In genomic region chr6:83914720-83915271, GRCm38 (mm10) we compare ENCODE assay signal across 8 mouse cellular contexts. TPM values are rescaled to one million over a fixed set of nuclear protein-coding genes. Genes with fewer than 3 reads are reported as not detected.
A peak's percentile ranks its signal among the peaks of the same experiment; 100 is the strongest.
DNase-seq lines count a peak whose midpoint lies in the region; ATAC-seq and TF ChIP-seq lines count a peak whose summit lies in the region.

No protein-coding gene starts in this region.

- H3K9ac ChIP-seq in heart, embryonic 13.5 days = peak overlapping the region; percentile 92
- H3K9ac ChIP-seq in ES-E14 (ENCODE audit: insufficient read depth, low read depth, low read length, poor library complexity, severe bottlenecking) = peak overlapping the region; percentile 99
- peak overlapping the region; percentile 87 for H3K9ac ChIP-seq in embryonic facial prominence, embryonic 15.5 days
- H3K9ac ChIP-seq in intestine, embryonic 16.5 days (ENCODE audit: low read depth, low read length) = peak overlapping the region; percentile 99

- peak overlapping the region; percentile 83 for H3K4me2 ChIP-seq in heart, embryonic 13.5 days
- H3K4me2 ChIP-seq in embryonic facial prominence, embryonic 15.5 days (replicated peaks) = peak overlapping the region; percentile 48
- H3K4me2 ChIP-seq in intestine, embryonic 16.5 days (ENCODE audit: low read depth, low read length) = peak overlapping the region; percentile 65

- H3K27ac ChIP-seq in heart, embryonic 13.5 days (replicated peaks) = peak overlapping the region; percentile 94
- H3K27ac ChIP-seq in ES-E14 (ENCODE audit: insufficient read depth, low read depth, low read length, poor library complexity, severe bottlenecking) = peak overlapping the region; percentile 95
- H3K27ac ChIP-seq in embryonic facial prominence, embryonic 15.5 days (replicated peaks) = peak overlapping the region; percentile 97
- H3K27ac ChIP-seq in intestine, embryonic 16.5 days (ENCODE audit: low read length) = peak overlapping the region; percentile 90

- in situ Hi-C loops in ES-E14 (cut with MboI; ENCODE audit: low sequenced_read_pairs in 2 of 2, unreplicated experiment in 2 of 2) = loop anchor here in 1 of 2 experiments (5.0 kb wide), 1 partner anchor 32 kb away; no protein-coding TSS in a partner anchor

- peak; percentile 74 for ATAC-seq in heart, embryonic 13.5 days (ENCODE audit: extremely low read depth, insufficient number of reproducible peaks, low FRiP score, low TSS enrichment)
- ATAC-seq in embryonic facial prominence, embryonic 15.5 days (ENCODE audit: insufficient number of reproducible peaks, low FRiP score, low TSS enrichment, low read depth) = peak; percentile 82
- ATAC-seq in intestine, embryonic 16.5 days = peak; percentile 79; the same call in 1 of the 2 replicates
- peak; percentile 53 for ATAC-seq in monocyte, adult 5-6 weeks (replicated peaks; ENCODE audit: insufficient number of reproducible peaks, low FRiP score, low TSS enrichment, poor library complexity, severe bottlenecking)

- H3K36me3 ChIP-seq in heart, embryonic 13.5 days = no peaks in the 10 kb centered on the region; the same call in 1 of the 2 replicates
- H3K36me3 ChIP-seq in ES-E14 (ENCODE audit: control insufficient read depth, insufficient read depth, low read length, poor library complexity, severe bottlenecking) = no peaks in the 10 kb centered on the region
- no peaks in the 10 kb centered on the region for H3K36me3 ChIP-seq in embryonic facial prominence, embryonic 15.5 days
- H3K36me3 ChIP-seq in intestine, embryonic 16.5 days (ENCODE audit: control insufficient read depth, insufficient read depth, low read length) = no peaks in the 10 kb centered on the region

- WGBS in heart, embryonic 13.5 days = under 1% methylated on average over 40 of the region's 40 CpGs
- under 1% methylated on average over 40 of the region's 40 CpGs for WGBS in embryonic facial prominence, embryonic 15.5 days
- WGBS in intestine, embryonic 16.5 days = under 1% methylated on average over 35 of the region's 40 CpGs

- peak overlapping the region; percentile 94 for H3K4me3 ChIP-seq in heart, embryonic 13.5 days
- H3K4me3 ChIP-seq in ES-E14 (ENCODE audit: insufficient read depth in 1 of 2, low read depth in 1 of 2, low read length in 2 of 2, poor library complexity in 1 of 2, severe bottlenecking in 1 of 2) = peak overlapping the region; percentile 92 to 94
- H3K4me3 ChIP-seq in embryonic facial prominence, embryonic 15.5 days (replicated peaks) = peak overlapping the region; percentile 94
- peak overlapping the region; percentile 99 for H3K4me3 ChIP-seq in intestine, embryonic 16.5 days (ENCODE audit: low read length)

- H3K27me3 ChIP-seq in heart, embryonic 13.5 days (replicated peaks) = no peaks in the 10 kb centered on the region
- H3K27me3 ChIP-seq in embryonic facial prominence, embryonic 15.5 days = no peaks in the 10 kb centered on the region
- no peaks in the 10 kb centered on the region for H3K27me3 ChIP-seq in intestine, embryonic 16.5 days (replicated peaks; ENCODE audit: control insufficient read depth, insufficient read depth, low read length)

- DNase-seq in heart, postnatal 4 days = no peak
- DNase-seq in ES-E14 (ENCODE audit: low read depth, low spot score) = no peak
- no peak for DNase-seq in B cell, adult 2 months
- no peak for DNase-seq in ovary, postnatal 10 days (ENCODE audit: low spot score)

- no peaks in the 10 kb centered on the region for H3K9me3 ChIP-seq in heart, embryonic 13.5 days
- no peaks in the 10 kb centered on the region for H3K9me3 ChIP-seq in ES-E14 (ENCODE audit: control insufficient read depth, insufficient read depth, low read depth, low read length)
- H3K9me3 ChIP-seq in embryonic facial prominence, embryonic 15.5 days (replicated peaks) = no peaks in the 10 kb centered on the region
- no peaks in the 10 kb centered on the region for H3K9me3 ChIP-seq in intestine, embryonic 16.5 days (ENCODE audit: control insufficient read depth, low read length)

- peaks cover 7% of the 10 kb centered on the region for H3K4me1 ChIP-seq in heart, embryonic 13.5 days
- peaks cover 0 to 5% of the 10 kb centered on the region in 2 experiments; a peak in 1 of 4 replicates for H3K4me1 ChIP-seq in ES-E14 (ENCODE audit: control insufficient read depth in 2 of 2, insufficient read depth in 2 of 2, low read length in 2 of 2, poor library complexity in 1 of 2)
- H3K4me1 ChIP-seq in embryonic facial prominence, embryonic 15.5 days = no peaks in the 10 kb centered on the region
- no peaks in the 10 kb centered on the region for H3K4me1 ChIP-seq in intestine, embryonic 16.5 days (ENCODE audit: control insufficient read depth, insufficient read depth, low read length)

TF ChIP-seq in ES-E14, 5 proteins besides CTCF, POLR2A, EP300 and RAD21:
- TF ChIP-seq CHD2 (IDR thresholded peaks at IDR 0.05; ENCODE audit: low read depth, low read length) (no peak), ZC3H11A (IDR thresholded peaks at IDR 0.05; ENCODE audit: borderline replicate concordance, low read depth, low read length) (no peak), ZNF384 (IDR thresholded peaks at IDR 0.05; ENCODE audit: low read depth, low read length) (no peak), MAFK (IDR thresholded peaks at IDR 0.05; ENCODE audit: insufficient read depth, low read depth, low read length) (no peak), HCFC1 (IDR thresholded peaks at IDR 0.05; ENCODE audit: borderline replicate concordance, insufficient read depth, low read length) (no peak)

RNA-seq across cellular contexts. Expression of gene Zfp638, which starts 47.9 kb away (rescaled TPM):
- 35.2 and 36.9 TPM in 2 replicates for polyA plus RNA-seq in heart, embryonic 13.5 days (2015; fragmentation: Nextera tagmentation; extraction: Ambion mirVana)
- 10 to 100 TPM; 67.9 to 75.3 TPM for total RNA-seq in heart, postnatal 4 days (2021)
- total RNA-seq in ES-E14 (2012; rRNA removed) = 96.6 and 129 TPM in 2 replicates
- 52.7 and 56.5 TPM in 2 replicates for polyA plus RNA-seq in embryonic facial prominence, embryonic 15.5 days (2015; fragmentation: Nextera tagmentation; extraction: Ambion mirVana)
- polyA plus RNA-seq in intestine, embryonic 16.5 days (2015; fragmentation: Nextera tagmentation; extraction: Ambion mirVana) = 34.4 and 34.7 TPM in 2 replicates
- total RNA-seq in monocyte, adult 5-6 weeks (2017) = 186 to 334 TPM (median 275 TPM) in 3 replicates
